Mouse (Mus musculus): ENCODE data around the gene Eif3l.

Gene Eif3l

DNA sequence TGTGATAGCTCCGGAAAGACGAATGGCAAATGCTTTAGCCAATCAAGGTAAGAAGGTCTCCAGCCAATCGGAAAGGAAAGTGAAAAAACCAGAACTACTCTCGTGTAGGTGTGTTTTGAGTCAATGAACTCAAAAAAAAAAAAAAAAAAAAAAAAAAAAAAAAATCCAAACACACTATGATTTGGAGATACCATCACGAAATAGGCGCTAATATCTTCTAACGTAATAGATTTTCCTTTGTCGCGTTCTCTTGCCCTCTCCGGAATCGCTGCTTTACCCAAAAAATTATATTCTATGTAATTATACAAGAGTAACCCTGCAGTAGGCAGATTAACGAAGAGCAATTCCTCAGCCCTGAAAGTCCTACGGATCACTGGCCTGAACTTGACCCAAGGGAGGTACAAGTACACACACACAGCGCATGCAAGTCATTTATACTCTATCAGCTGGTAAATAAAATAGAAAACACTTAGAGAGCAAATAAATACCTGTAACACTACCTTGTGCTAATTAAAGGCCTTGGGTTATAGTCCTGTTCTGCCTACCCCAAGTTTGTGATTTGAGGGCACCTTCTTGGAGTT is 11.7 kb upstream of the Eif3l start:
- no peak for TF ChIP-seq GATA4 (IDR thresholded peaks at IDR 0.05; ENCODE audit: insufficient replicate concordance, low read length)

DNA sequence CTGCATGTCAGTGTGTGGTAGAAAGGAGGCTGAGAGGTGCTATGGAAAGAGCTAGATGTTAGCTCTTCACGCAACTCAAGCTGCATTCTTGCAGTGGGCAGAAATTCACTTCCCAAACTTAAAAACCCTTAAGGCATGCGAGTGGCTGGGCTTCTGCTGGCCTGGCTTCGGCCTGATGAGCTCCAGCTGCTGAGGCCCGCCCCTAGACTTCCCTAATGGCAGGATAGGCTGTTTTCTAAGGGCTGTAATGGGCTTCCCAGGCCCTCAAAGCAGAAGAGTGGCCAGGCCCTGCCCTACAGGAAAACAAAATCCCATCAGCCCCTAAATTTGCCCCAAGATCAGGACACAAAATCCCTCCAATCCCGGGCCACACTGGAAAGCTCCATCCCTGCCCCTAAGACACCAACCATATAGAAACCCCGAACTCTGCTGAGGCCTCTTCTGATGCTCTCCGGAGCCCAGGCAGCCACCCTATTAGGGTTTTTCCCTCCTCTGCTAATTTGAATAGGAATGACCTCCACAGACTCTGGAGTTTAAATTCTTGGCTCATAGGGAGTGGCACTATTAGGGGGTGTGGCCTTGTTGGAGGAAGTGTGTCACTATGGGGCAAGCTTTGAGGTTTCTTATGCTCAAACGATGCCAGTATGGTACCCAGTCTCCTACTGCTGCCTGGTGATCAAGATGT is 9.8 kb upstream of the Eif3l start:
- no peak for TF ChIP-seq GATA4 (IDR thresholded peaks at IDR 0.05; ENCODE audit: insufficient replicate concordance, low read length)

DNA sequence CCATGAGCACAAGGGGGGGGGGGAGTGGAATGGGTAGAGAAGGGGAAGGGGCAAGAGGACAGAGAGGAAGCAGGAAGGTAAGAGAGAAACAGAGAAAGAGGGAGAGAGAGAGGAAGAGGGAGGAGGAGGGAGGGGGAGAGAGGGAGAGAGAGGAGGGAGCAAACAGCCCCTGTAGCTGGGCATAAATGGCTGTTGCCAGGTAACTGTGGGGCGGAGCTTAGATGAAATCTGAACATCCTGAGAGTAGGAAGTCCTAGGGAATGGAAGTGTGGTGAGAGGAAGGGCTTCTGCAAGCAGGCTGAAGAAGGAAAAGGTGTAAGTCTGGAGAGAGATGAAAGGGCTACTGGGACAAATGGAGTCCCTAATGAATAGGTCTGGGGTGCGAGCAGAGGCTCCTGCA is 8.7 kb upstream of the Eif3l start:
- no peak for TF ChIP-seq GATA4 (IDR thresholded peaks at IDR 0.05; ENCODE audit: insufficient replicate concordance, low read length)

DNA sequence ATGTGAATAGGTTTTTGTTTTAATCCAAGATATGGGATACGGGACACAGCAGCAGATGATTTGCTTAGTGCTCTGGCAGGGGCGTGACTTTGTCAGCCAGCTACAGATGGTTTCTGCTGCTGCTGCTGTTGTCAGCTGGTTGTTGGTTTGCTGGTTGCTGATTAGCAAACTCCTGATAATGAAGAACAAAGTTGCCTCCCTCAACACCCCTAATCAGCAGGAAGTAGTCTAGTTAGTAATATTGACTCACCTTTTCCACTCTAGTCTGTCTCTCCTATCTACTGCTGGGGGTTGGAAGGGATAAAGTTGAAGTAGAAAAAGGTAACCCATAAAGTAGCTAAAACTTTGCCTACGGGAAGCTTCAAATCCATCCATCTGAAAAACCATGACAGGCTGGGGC is 7.3 kb upstream of the Eif3l start:
- TF ChIP-seq GATA4 (IDR thresholded peaks at IDR 0.05; ENCODE audit: insufficient replicate concordance, low read length): no peak

DNA sequence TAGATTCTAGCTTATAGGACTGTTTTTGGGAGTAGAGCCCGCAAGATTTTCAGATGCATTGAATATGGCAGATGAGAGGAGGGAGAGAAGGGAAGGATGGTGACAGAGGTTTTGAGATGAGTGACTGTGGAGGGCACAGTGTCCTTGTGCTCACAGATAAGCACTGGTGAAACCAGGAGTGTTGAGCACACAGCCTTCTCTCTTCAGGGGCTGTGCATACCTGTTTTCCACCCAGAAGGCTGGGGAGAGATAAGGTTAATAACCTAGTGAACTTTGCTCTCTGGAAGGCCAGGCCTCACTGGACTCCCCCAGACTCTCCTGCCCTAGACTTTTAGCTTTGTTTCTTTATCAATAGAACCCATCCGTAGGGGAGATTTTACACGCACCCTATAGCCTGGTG is 6.6 kb upstream of the Eif3l start:
- TF ChIP-seq GATA4 (IDR thresholded peaks at IDR 0.05; ENCODE audit: insufficient replicate concordance, low read length): no peak

DNA sequence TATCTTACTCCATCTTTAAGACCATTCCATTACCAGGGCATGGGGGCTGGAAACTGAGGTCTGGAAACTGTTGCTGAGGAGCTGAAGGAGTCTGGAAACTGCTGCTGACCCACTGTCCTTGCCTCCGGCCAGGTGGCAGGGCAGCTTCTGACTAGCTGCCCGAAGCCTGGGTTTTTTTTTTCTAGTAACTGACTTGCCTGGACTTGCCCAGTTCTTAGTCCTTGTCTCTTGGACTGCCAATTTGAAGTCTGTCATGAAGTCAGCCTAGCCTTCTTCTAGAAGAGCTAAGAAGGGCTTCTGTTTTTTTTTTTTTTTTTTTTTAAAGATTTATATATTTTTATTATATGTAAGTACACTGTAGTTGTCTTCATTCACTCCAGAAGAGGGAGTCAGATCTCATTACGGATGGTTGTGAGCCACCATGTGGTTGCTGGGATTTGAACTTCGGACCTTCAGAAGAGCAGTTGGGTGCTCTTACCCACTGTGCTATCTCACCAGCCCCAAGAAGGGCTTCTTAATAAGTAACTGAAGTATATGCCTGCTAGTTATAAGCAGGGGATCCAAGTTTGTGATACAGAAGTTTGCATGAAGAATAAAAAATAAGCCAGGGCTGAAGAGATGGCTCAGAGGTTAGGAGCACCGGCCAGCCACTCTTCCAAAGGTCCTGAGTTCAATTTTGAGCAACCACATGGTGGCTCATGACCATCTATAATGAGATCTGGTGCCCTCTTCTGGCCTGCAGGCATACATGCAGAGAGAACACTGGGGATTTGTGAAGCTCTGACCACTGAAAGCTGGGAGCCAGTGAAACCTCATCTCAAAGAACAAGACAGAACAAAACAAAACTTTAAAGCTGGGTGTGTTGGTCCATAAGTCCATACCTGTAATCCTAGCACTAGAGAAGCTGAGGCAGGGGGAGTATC is 3.6 kb upstream of the Eif3l start:
- TF ChIP-seq GATA4 (IDR thresholded peaks at IDR 0.05; ENCODE audit: insufficient replicate concordance, low read length): no peak

DNA sequence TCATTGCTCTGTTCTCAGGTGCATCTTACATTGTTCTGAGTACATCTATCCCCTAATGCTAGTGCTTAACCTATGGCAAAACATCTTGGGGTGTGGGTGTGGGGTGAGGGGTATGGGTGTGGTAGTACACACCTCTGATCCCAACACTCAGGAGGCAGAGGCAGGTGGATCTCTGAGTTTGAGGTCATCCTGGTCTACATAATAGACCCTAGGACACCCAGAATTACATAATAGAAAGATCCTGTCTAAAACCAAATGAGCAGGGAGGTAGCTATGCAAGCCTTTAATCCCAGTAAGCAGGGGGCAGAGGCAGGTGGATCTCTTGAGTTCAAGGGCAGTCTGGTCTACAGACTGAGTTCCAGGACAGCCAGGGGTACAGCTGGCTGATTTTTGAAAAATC is 1.2 kb upstream of the Eif3l start:
- no peak for TF ChIP-seq GATA4 (IDR thresholded peaks at IDR 0.05; ENCODE audit: insufficient replicate concordance, low read length)

DNA sequence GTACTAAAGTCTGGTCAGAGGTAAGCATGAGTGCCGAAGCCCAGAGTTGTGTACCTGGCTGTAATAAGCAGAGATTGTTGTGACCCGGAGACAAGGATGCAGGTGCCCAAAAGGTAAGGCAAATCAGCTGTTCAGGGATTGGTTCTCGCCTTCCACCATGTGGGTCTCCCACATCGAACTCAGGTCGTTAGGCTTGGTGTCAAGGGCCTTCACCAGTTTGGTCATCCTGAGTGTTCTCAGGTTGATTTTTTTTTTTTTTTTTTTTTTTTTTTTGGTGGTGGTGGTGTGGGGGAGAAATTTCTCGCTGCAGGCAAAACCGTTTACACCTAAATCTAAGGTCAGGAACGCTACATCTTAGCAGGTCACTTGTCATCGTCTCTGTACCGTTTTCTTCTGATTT is 533 bp upstream of the Eif3l start:
- TF ChIP-seq GATA4 (IDR thresholded peaks at IDR 0.05; ENCODE audit: insufficient replicate concordance, low read length): no peak

DNA sequence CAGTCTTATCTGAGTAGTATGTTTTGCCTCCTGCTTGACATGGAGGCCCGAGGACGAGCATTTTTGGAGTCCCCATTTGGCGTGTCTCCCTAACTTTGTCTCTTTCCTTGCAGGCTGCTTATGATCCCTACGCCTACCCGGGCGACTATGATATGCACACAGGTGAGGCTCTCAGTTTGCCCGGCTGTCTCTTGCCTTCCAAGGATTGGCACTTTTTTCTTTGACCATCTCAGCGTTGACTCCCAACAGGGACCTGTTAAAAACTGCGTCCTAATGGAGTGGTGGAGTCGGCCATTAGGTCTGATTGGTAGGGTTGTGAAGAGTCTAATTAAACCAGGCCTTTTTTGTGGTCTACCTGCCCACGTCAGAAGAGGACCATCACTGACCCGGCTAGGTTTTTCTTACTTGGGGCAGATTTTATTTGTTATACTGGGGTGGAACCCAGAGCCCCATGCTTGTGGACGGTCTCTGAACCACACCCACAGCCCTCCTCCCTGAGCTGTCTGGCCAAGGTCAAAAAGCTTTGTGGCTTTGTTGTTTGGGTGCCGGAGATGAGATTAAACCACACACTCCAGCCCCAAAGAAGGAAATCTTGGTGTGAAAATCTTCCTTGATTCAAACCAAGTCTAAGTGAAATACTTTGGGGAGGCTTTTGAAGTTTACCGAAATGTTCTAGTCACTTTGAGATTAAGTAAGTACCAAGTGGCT is 833 bp downstream of the Eif3l start:
- TF ChIP-seq GATA4 (IDR thresholded peaks at IDR 0.05; ENCODE audit: insufficient replicate concordance, low read length): no peak

DNA sequence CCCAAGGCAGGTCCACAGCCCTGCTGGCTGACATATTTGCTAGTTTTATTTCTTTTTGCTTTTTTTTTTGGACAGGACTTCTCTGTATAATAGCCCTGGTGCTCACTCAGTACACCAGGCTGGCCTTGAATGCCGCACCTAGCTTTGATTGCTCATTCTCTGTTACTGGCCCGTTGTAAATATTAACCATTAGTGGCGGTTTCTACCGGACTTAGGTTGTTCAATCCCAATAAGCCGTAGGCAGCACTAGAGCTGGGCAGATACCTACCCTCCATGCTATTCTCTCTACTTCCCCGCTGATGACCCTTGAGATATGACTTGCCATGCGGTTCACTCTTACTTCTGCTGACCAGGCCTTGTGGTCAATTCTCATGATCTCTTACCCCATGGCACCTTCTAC is 4.6 kb downstream of the Eif3l start:
- TF ChIP-seq GATA4 (IDR thresholded peaks at IDR 0.05; ENCODE audit: insufficient replicate concordance, low read length): no peak

DNA sequence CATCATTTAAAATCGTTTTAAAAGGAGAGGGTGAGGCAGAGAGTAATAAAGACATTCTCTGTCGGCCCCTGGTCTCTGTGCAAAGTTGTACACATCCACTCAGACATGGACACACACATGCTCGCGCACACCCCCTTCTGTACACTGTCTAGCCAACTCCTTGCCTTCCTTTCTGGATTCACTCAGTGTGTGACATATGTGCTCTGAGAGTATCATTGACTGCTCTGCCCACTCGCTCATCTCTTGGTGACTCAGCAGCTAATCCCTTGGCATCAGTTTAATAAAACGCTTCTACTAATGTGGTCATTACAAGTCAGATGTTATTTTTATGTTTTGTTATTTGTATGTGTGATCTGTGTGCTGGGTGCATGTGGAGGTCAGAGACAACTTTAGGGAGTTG is 17.3 kb downstream of the Eif3l start:
- TF ChIP-seq GATA4 (IDR thresholded peaks at IDR 0.05; ENCODE audit: insufficient replicate concordance, low read length): no peak

DNA sequence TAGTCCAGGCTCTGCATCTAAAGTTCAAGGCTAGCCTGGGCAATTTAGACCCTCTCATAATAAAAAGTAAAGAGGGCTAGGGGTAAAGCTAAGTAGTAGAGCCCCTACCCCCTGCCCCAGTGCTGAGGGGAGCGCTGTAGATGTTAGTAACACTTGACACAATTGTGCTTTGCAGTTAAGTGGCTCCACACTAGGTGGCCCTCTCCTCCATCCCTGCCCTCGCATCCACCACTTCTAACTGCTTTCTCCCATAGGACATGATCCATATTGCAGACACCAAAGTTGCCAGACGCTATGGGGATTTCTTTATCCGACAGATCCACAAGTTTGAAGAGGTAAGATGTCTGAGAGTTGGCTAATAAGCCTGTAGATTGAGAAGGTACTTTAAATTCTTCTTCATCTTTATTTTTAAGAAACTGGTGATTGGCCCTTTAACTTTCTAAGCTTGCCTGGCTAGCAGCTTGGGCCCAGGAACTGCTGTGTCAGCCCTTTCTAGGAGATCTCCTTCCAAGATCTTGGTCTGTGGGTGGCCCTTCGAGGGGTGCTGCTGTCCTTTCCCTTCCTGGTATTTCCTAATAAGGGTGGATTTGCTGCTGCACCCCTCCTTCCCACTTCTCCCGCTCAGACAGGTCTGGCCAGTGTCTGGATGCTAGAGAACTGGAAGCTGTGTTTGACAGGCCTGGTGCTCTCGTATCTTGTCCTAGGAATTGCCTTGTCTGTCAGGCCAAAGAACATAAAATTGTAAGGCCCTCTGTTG is 18.3 kb downstream of the Eif3l start:
- TF ChIP-seq GATA4 (IDR thresholded peaks at IDR 0.05; ENCODE audit: insufficient replicate concordance, low read length): no peak

DNA sequence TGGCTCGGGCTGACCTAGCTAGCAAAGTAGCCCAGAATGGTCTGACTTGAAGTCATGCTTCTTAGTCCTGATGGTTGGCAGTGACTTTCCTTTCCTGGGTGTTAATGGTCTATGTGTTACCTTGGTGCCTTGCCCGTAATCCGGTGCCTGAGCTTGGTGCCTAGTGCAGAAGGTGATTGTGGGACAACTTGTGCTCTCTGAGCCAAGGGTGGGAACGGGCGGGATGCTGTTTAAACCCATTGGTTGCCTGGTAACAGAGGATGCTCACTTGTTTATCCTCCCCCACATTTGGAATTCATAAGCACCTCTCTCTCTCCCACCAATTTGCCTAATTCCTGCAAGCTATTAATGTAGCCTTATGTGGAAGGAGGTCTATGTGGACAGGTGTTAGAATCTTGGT is 20.5 kb downstream of the Eif3l start:
- no peak for TF ChIP-seq GATA4 (IDR thresholded peaks at IDR 0.05; ENCODE audit: insufficient replicate concordance, low read length)

DNA sequence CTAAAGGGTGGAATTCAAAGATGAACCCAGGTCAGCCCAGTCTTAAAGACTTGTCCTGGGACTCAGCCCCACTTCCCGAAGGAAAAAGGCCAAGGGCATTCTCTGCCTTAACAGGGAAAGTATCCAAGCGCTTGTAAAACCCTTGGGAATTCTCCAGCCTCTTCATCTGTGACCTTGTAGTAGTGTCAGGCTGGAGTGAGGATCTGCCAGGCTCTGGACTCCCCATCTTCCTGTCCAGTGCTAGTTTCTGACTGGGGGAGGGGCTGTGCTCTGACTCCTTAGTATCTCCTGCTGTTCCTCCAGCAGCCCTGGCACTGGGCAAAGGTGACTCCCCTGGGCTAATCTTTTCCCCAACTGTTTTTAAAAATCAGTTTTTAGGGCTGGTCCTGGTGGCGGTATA is 21.6 kb downstream of the Eif3l start:
- no peak for TF ChIP-seq GATA4 (IDR thresholded peaks at IDR 0.05; ENCODE audit: insufficient replicate concordance, low read length)

DNA sequence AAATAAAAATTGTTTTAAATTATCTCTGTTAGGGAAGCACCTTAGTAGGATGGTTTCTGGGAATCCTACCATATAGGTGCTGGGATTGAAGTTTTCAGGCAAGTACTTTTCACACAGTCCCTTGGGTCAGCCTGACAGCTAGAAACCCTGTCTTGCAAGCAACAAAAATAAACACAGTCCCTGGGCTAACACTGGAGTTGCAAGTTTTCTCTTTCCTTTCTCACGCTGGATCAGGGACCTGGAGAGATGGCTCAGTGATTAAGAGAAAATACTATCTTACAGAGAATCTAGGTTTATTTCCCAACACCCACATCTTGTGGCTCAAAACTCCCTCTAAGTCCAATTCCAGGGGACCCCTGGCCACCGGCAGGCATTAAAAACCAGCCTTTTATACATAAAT is 22.2 kb downstream of the Eif3l start:
- TF ChIP-seq GATA4 (IDR thresholded peaks at IDR 0.05; ENCODE audit: insufficient replicate concordance, low read length): no peak
